Mouse (Mus musculus) intestine, embryonic 16.5 days (tissue): ENCODE measurements at regions not wholly inside any gene's neighbourhood (a gene's known extent, or its start where the extent isn't known, plus 50 kb on each side); places are given as distances from the start of the nearest gene placed in this dataset.

ENCODE experiments used
- ATAC-seq: fragments of 200-750 bp; cut with Nextera tagmentation; 2 replicates; pipeline ENCODE4 v1.8.0; 2017; ENCODE audit warnings: moderate TSS enrichment, moderate library complexity
- H3K27ac ChIP-seq: fragments of 300-500 bp; sonication (generic); 2 replicates; pipeline ENCODE4 v1.5.1; 2014; ENCODE audit warnings: mild to moderate bottlenecking, low read length
- H3K27me3 ChIP-seq: fragments of 300-500 bp; sonication (generic); replicated peaks from 2 replicates; pipeline ENCODE4 v1.6.1; 2014; ENCODE audit warnings: low read length, control low read depth, mixed read lengths; ENCODE audit not compliant: control insufficient read depth, insufficient read depth
- H3K36me3 ChIP-seq: fragments of 300-500 bp; sonication (generic); 2 replicates; pipeline ENCODE4 v1.6.1; 2014; ENCODE audit warnings: low read length, control low read depth; ENCODE audit not compliant: control insufficient read depth, insufficient read depth
- H3K4me1 ChIP-seq: fragments of 300-500 bp; sonication (generic); 2 replicates; pipeline ENCODE4 v1.6.1; 2014; ENCODE audit warnings: low read length, control low read depth, mixed read lengths; ENCODE audit not compliant: control insufficient read depth, insufficient read depth
- H3K4me2 ChIP-seq: fragments of 300-500 bp; sonication (generic); 2 replicates; pipeline ENCODE4 v1.6.1; 2014; ENCODE audit warnings: low read depth, low read length, control low read depth
- H3K4me3 ChIP-seq: fragments of 300-500 bp; sonication (generic); 2 replicates; pipeline ENCODE4 v1.5.1; 2014; ENCODE audit warnings: mild to moderate bottlenecking, low read length
- H3K9ac ChIP-seq: fragments of 300-500 bp; sonication (generic); 2 replicates; pipeline ENCODE4 v1.6.1; 2014; ENCODE audit warnings: low read depth, low read length
- H3K9me3 ChIP-seq: fragments of 300-500 bp; sonication (generic); 2 replicates; pipeline ENCODE4 v1.6.1; 2016; ENCODE audit warnings: low read length, control low read depth; ENCODE audit not compliant: control insufficient read depth
- WGBS: fragments of 180-500 bp; shearing (Covaris S2); extraction: QIAGEN DNeasy Blood & Tissue Kit; methylation state at CpG from one replicate; pipeline ENCODE4 v1.1.7; 2014; 5-methylcytosine and 5-hydroxymethylcytosine counted together

DNA sequence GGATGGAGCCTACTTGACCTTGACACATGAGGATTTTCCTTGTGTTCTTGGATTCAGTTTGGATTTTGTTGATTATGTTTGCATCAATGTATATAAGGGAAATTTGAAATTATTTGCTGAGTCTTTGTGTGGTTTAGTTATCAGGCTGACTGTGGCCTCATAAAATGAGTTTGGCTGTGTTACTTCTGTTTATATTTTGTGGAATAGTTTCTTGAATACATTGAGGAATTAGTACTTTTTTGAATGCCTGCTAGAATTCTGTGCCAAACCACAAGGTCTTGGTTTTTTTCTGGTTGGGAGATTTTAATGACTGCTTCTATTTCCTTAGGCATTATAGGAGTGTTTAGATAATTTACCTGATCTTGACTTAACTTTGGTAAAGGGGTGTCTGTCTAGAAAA, 1018.5 kb downstream of the Zpld1 start:
- H3K9me3 ChIP-seq, result no peaks in the 10 kb centered on the region
- H3K27ac ChIP-seq, result no peak overlapping the region
- H3K4me1 ChIP-seq, result no peaks in the 10 kb centered on the region
- H3K4me3 ChIP-seq, result no peak overlapping the region
- H3K9ac ChIP-seq, result no peak overlapping the region
- no peak for ATAC-seq
- no peak overlapping the region for H3K4me2 ChIP-seq
- no peaks in the 10 kb centered on the region for H3K27me3 ChIP-seq
- H3K36me3 ChIP-seq, result no peaks in the 10 kb centered on the region

DNA sequence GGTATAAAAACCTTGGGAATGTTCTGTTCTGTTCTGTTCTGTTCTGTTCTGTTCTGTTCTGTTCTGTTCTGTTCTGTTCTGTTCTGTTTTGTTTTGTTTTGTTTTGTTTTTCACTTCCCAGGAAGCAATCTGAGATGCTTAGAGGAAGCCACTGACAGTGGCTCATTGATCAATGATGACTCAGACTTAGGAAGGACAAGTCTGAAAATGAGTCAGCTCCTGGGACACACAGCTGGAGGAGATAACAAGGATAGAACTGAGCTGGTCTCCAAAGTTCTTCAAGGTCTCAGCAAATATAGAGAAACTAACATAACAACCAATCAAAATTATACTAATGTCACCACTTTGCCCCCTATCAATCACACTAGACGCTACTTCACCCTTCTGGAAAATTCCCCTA, 1033.9 kb downstream of the Zpld1 start:
- Histone ChIP-seq H3K9me3 (no peaks in the 10 kb centered on the region), H3K4me1 (no peaks in the 10 kb centered on the region), H3K27ac (no peak overlapping the region), H3K4me2 (no peak overlapping the region), H3K9ac (no peak overlapping the region), H3K4me3 (no peak overlapping the region), H3K27me3 (no peaks in the 10 kb centered on the region), H3K36me3 (no peaks in the 10 kb centered on the region)
- WGBS, result 70% methylated on average over 1 of the region's 1 CpGs
- ATAC-seq, result no peak

DNA sequence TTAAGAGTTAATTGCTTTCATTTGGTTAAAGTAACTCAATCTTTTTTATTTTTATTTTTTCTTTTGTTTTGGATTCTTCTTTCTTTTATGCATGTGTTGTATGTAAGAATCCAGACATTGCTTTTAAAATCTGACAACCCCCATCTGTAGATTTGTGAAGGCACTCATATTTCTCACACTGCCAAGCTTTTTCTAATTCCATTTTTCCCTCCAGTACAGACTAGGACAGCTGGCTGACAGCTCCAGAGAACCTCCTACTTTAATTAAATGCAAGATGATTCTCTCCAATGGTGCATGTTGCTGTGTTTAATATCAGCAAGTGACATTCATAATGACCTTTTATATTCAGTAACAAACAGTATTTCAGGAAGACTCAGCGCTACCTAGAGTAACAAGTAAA, 1038.5 kb downstream of the Zpld1 start:
- H3K9ac ChIP-seq, result no peak overlapping the region
- no peaks in the 10 kb centered on the region for H3K9me3 ChIP-seq
- no peak overlapping the region for H3K4me3 ChIP-seq
- H3K27me3 ChIP-seq, result no peaks in the 10 kb centered on the region
- no peaks in the 10 kb centered on the region for H3K36me3 ChIP-seq
- no peak overlapping the region for H3K4me2 ChIP-seq
- H3K27ac ChIP-seq, result no peak overlapping the region
- no peak for ATAC-seq
- 71% methylated on average over 1 of the region's 1 CpGs for WGBS
- no peaks in the 10 kb centered on the region for H3K4me1 ChIP-seq

DNA sequence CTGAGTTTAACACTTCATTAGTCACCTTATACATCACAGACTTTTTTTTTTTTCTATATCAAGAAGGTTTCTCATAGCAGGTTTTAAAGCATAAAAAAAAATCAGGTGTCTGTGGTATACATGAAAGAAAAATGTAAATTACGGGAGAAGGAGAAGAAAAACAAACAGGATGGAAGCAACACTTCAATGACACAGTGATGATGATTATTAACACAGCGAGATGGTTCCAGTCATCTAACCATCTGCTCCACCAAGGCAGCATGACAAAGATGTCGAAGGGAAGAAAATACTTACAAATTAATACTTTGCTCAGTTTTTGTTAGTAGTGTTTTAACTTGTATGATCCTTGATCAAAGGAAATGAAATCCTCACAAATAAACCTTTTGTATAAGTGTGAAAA, 1050.9 kb downstream of the Zpld1 start:
- no peak overlapping the region for H3K4me3 ChIP-seq
- no peak for ATAC-seq
- WGBS, result 84% methylated on average over 3 of the region's 3 CpGs
- H3K9ac ChIP-seq, result no peak overlapping the region
- H3K9me3 ChIP-seq, result no peaks in the 10 kb centered on the region
- no peak overlapping the region for H3K4me2 ChIP-seq
- H3K27me3 ChIP-seq, result no peaks in the 10 kb centered on the region
- H3K36me3 ChIP-seq, result no peaks in the 10 kb centered on the region
- no peak overlapping the region for H3K27ac ChIP-seq
- H3K4me1 ChIP-seq, result no peaks in the 10 kb centered on the region

DNA sequence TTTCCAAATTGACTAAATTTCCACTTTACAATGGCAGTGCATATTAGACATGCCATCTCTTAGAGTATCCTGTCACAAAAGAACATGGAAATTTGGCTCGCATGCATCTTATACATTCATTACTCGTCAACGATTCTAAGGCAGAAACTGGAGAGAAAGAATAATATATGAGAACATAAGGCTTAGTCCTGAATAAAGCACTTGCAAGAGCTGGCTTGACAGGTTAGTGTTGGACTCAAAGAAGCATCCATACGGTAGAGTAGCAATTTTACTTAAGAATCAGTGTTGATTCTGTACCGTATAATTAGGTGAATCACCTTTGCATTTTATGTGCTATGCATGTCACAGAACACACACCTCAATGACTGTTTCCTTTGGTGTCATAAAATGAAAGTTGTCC, 1051.4 kb downstream of the Zpld1 start:
- Histone ChIP-seq H3K4me2 (no peak overlapping the region), H3K27me3 (no peaks in the 10 kb centered on the region), H3K9ac (no peak overlapping the region), H3K36me3 (no peaks in the 10 kb centered on the region), H3K4me3 (no peak overlapping the region), H3K27ac (no peak overlapping the region), H3K4me1 (no peaks in the 10 kb centered on the region), H3K9me3 (no peaks in the 10 kb centered on the region)
- no peak for ATAC-seq
- 89% methylated on average over 5 of the region's 5 CpGs for WGBS

DNA sequence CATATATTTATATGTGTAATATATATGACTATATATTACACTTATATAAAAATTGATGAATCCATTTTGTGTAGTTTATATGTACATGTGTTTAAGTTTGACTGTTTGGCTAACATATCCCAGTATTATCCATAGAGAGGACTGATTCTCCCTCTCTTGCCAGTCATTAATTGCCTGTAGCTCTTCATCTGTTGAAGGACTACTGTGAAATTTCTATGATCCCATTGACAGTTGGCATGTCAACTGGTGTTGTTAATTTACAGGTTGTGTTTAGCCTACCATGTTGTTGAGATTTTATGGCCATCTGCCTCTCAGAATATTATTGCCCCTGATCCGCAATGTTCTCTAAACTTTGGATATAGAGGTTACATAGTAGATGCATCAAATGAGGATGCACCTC, 1058.3 kb downstream of the Zpld1 start:
- H3K4me1 ChIP-seq, result no peaks in the 10 kb centered on the region
- WGBS, result 90% methylated on average over 1 of the region's 1 CpGs
- H3K27me3 ChIP-seq, result no peaks in the 10 kb centered on the region
- H3K27ac ChIP-seq, result no peak overlapping the region
- H3K36me3 ChIP-seq, result no peaks in the 10 kb centered on the region
- H3K4me2 ChIP-seq, result no peak overlapping the region
- no peaks in the 10 kb centered on the region for H3K9me3 ChIP-seq
- no peak for ATAC-seq
- no peak overlapping the region for H3K9ac ChIP-seq
- no peak overlapping the region for H3K4me3 ChIP-seq

DNA sequence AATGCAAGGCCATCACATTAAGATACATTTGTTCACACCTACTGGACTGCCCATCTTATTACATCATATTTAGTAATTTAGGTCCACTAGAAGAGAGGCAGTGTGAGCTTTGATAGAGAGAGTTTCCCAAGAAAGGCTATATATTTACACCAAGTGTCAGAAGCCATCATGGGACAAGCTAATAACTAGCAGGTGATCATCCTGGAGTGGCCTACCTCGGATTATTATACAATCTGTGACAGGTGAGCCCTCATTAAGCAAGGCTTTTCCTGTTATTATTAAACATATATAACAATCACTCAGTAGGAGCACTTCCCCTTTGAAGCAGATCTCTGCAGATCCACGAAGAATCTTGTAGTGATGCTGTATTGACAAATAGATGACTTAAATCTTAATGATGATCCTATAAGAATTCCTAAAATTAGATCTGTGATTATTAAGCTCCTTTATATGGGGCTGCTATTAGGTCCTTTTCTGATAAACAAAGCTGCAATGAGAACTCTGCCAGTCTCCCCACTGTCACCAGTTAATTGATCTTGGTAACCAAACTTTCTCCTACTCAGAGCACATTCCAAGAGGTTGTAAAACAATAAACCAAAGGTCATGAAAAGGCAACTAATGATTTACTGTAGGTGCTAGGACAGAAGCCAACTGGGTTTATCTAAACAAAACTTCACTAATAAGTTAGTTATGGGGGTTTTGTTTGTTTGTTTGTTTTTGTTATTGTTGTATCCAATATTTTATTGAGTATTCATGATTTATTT, 1068.2 kb downstream of the Zpld1 start:
- Histone ChIP-seq H3K27ac (no peak overlapping the region), H3K4me3 (no peak overlapping the region), H3K9me3 (no peaks in the 10 kb centered on the region), H3K4me1 (no peaks in the 10 kb centered on the region), H3K27me3 (no peaks in the 10 kb centered on the region), H3K9ac (no peak overlapping the region), H3K4me2 (no peak overlapping the region), H3K36me3 (no peaks in the 10 kb centered on the region)
- 22% methylated on average over 2 of the region's 2 CpGs for WGBS
- peak; percentile 95 for ATAC-seq

DNA sequence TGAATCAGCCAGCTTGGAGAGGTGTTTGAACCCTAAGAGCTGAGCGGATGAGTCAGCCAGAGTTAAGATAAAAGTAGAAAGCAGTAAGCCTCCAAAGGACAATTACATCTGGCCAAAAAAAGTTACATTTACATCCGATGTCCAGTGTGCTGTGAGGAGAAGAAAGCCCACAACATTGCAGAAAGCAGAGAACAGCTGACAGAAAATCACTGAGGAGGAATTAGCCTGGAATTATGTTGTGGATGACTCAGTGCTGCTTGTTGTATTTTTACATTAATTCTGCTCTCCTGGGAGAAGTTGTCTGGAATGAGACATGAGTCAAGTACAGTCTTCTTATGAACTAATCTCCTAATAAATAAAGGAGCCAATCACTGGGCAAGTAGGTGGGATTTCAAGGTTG, 1071.6 kb downstream of the Zpld1 start:
- Histone ChIP-seq H3K36me3 (no peaks in the 10 kb centered on the region), H3K9me3 (no peaks in the 10 kb centered on the region), H3K27ac (no peak overlapping the region), H3K4me2 (no peak overlapping the region), H3K9ac (no peak overlapping the region), H3K4me1 (no peaks in the 10 kb centered on the region), H3K4me3 (no peak overlapping the region), H3K27me3 (no peaks in the 10 kb centered on the region)
- ATAC-seq, result no peak
- WGBS, result 84% methylated on average over 2 of the region's 2 CpGs

DNA sequence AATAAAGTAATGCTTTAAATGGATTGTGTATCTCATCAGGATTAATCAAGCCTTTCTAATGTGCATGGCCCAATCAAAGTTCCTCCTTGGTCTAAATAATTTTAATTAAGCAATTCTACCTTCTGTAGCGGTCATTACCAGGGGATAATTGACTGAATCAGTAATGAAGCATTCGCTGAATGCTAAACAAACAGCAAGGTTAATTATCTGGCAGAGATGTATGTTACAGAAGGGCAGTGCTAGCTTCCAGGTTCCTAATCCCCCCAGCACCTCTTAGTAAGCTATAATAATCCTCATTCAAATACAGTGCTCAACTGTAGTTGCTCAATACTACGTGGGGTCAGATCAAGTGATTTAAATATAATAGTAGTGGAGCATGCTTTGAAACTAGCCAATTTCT, 1102.6 kb downstream of the Zpld1 start:
- no peak for ATAC-seq
- Histone ChIP-seq H3K27ac (no peak overlapping the region), H3K27me3 (no peaks in the 10 kb centered on the region), H3K9ac (no peak overlapping the region), H3K36me3 (no peaks in the 10 kb centered on the region), H3K9me3 (no peaks in the 10 kb centered on the region), H3K4me2 (no peak overlapping the region), H3K4me1 (no peaks in the 10 kb centered on the region), H3K4me3 (no peak overlapping the region)
- WGBS, result 73% methylated on average over 3 of the region's 3 CpGs

DNA sequence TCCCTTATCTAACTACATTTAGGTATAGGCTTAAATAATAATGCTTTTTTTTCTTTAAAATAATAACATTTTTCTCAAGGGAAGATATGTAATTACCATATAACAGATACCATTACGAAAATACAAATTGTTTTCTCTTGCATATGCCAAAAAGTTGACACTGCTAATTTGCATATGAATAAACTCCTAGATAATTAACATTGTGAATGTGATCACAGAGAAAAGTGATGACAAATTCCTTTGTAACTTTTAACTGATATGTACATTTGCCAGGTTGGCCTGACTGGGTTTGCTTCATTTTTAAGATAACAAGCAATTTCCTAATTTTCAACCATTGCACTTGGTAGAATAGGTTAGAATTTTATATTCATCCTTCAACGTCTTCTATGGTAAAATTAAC, 1103.1 kb downstream of the Zpld1 start:
- H3K36me3 ChIP-seq, result no peaks in the 10 kb centered on the region
- ATAC-seq, result no peak
- 69% methylated on average over 2 of the region's 2 CpGs for WGBS
- H3K27ac ChIP-seq, result no peak overlapping the region
- no peaks in the 10 kb centered on the region for H3K9me3 ChIP-seq
- H3K4me3 ChIP-seq, result no peak overlapping the region
- no peaks in the 10 kb centered on the region for H3K4me1 ChIP-seq
- no peak overlapping the region for H3K4me2 ChIP-seq
- no peak overlapping the region for H3K9ac ChIP-seq
- H3K27me3 ChIP-seq, result no peaks in the 10 kb centered on the region
